Mouse (Mus musculus): ENCODE data around the gene Kif6. TPM values are rescaled to one million over a fixed set of nuclear protein-coding genes. Genes with fewer than 3 reads are reported as not detected.

Kif6 gene
- polyA plus RNA-seq, 1 experiment, result 0.05 TPM

GRCm38 (mm10) chr17:49837417-49837816 lies 222.5 kb downstream of the Kif6 start:
- 65% methylated on average over 5 of the region's 5 CpGs for WGBS
- Histone ChIP-seq H3K4me1 (ENCODE audit: control insufficient read depth, insufficient read depth, insufficient read length, low read length) (no peaks in the 10 kb centered on the region), H3K27me3 (ENCODE audit: control insufficient read depth, insufficient read depth, low read length) (no peaks in the 10 kb centered on the region), H3K36me3 (ENCODE audit: control insufficient read depth, insufficient read depth, low read length) (no peaks in the 10 kb centered on the region), H3K4me3 (ENCODE audit: low read depth, low read length) (no peak overlapping the region), H3K27ac (ENCODE audit: insufficient read depth, low read depth, low read length) (no peak overlapping the region)
- TF ChIP-seq POLR2A (IDR thresholded peaks at IDR 0.05; ENCODE audit: low read depth, low read length), result no peak
- TF ChIP-seq CTCF (IDR thresholded peaks at IDR 0.05; ENCODE audit: extremely low read depth, insufficient read length, insufficient replicate concordance, low read depth, low read length), result no peak

- WGBS, result 81% methylated on average over 3 of the region's 3 CpGs
- H3K27me3 ChIP-seq (ENCODE audit: control insufficient read depth, insufficient read depth, low read length), result no peaks in the 10 kb centered on the region
- H3K4me1 ChIP-seq (ENCODE audit: control insufficient read depth, insufficient read depth, insufficient read length, low read length), result no peaks in the 10 kb centered on the region
- no peak overlapping the region for H3K27ac ChIP-seq (ENCODE audit: insufficient read depth, low read depth, low read length)
- no peaks in the 10 kb centered on the region for H3K36me3 ChIP-seq (ENCODE audit: control insufficient read depth, insufficient read depth, low read length)
- TF ChIP-seq CTCF (IDR thresholded peaks at IDR 0.05; ENCODE audit: extremely low read depth, insufficient read length, insufficient replicate concordance, low read depth, low read length) (no peak), POLR2A (IDR thresholded peaks at IDR 0.05; ENCODE audit: low read depth, low read length) (no peak)
- no peak overlapping the region for H3K4me3 ChIP-seq (ENCODE audit: low read depth, low read length)
Measured at GRCm38 (mm10) chr17:49839243-49839642, 224.3 kb downstream of the Kif6 start.

GRCm38 (mm10) chr17:49851210-49851609 lies 236.3 kb downstream of the Kif6 start:
- WGBS, result 25% methylated on average over 3 of the region's 3 CpGs
- no peaks in the 10 kb centered on the region for H3K27me3 ChIP-seq (ENCODE audit: control insufficient read depth, insufficient read depth, low read length)
- H3K4me1 ChIP-seq (ENCODE audit: control insufficient read depth, insufficient read depth, insufficient read length, low read length), result no peaks in the 10 kb centered on the region
- H3K27ac ChIP-seq (ENCODE audit: insufficient read depth, low read depth, low read length), result no peak overlapping the region
- H3K36me3 ChIP-seq (ENCODE audit: control insufficient read depth, insufficient read depth, low read length), result no peaks in the 10 kb centered on the region
- no peak for TF ChIP-seq POLR2A (IDR thresholded peaks at IDR 0.05; ENCODE audit: low read depth, low read length)
- H3K4me3 ChIP-seq (ENCODE audit: low read depth, low read length), result no peak overlapping the region

- 77% methylated on average over 3 of the region's 3 CpGs for whole genome bisulfite sequencing
- Histone ChIP-seq H3K4me3 (ENCODE audit: low read depth, low read length) (no peak overlapping the region), H3K36me3 (ENCODE audit: control insufficient read depth, insufficient read depth, low read length) (no peaks in the 10 kb centered on the region), H3K4me1 (ENCODE audit: control insufficient read depth, insufficient read depth, insufficient read length, low read length) (no peaks in the 10 kb centered on the region), H3K27ac (ENCODE audit: insufficient read depth, low read depth, low read length) (no peak overlapping the region), H3K27me3 (ENCODE audit: control insufficient read depth, insufficient read depth, low read length) (no peaks in the 10 kb centered on the region)
- TF ChIP-seq CTCF (IDR thresholded peaks at IDR 0.05; ENCODE audit: extremely low read depth, insufficient read length, insufficient replicate concordance, low read depth, low read length), result no peak
- no peak for TF ChIP-seq POLR2A (IDR thresholded peaks at IDR 0.05; ENCODE audit: low read depth, low read length)
Measured at GRCm38 (mm10) chr17:49852183-49852582, 237.2 kb downstream of the Kif6 start.

- Histone ChIP-seq H3K27me3 (ENCODE audit: control insufficient read depth, insufficient read depth, low read length) (no peaks in the 10 kb centered on the region), H3K4me1 (ENCODE audit: control insufficient read depth, insufficient read depth, insufficient read length, low read length) (no peaks in the 10 kb centered on the region), H3K27ac (ENCODE audit: insufficient read depth, low read depth, low read length) (no peak overlapping the region), H3K4me3 (ENCODE audit: low read depth, low read length) (no peak overlapping the region), H3K36me3 (ENCODE audit: control insufficient read depth, insufficient read depth, low read length) (no peaks in the 10 kb centered on the region)
- 39% methylated on average over 4 of the region's 4 CpGs for WGBS
- TF ChIP-seq POLR2A (IDR thresholded peaks at IDR 0.05; ENCODE audit: low read depth, low read length) (no peak), CTCF (IDR thresholded peaks at IDR 0.05; ENCODE audit: extremely low read depth, insufficient read length, insufficient replicate concordance, low read depth, low read length) (no peak)
Measured at GRCm38 (mm10) chr17:49855785-49856184, 240.8 kb downstream of the Kif6 start.

- WGBS, result 85% methylated on average over 10 of the region's 10 CpGs
- Histone ChIP-seq H3K27me3 (ENCODE audit: control insufficient read depth, insufficient read depth, low read length) (no peaks in the 10 kb centered on the region), H3K27ac (ENCODE audit: insufficient read depth, low read depth, low read length) (no peak overlapping the region), H3K36me3 (ENCODE audit: control insufficient read depth, insufficient read depth, low read length) (no peaks in the 10 kb centered on the region), H3K4me3 (ENCODE audit: low read depth, low read length) (no peak overlapping the region), H3K4me1 (ENCODE audit: control insufficient read depth, insufficient read depth, insufficient read length, low read length) (no peaks in the 10 kb centered on the region)
- TF ChIP-seq CTCF (IDR thresholded peaks at IDR 0.05; ENCODE audit: extremely low read depth, insufficient read length, insufficient replicate concordance, low read depth, low read length) (no peak), POLR2A (IDR thresholded peaks at IDR 0.05; ENCODE audit: low read depth, low read length) (no peak)
Measured at GRCm38 (mm10) chr17:49860057-49860816, 245.3 kb downstream of the Kif6 start.

- H3K4me3 ChIP-seq (ENCODE audit: low read depth, low read length), result no peak overlapping the region
- H3K27ac ChIP-seq (ENCODE audit: insufficient read depth, low read depth, low read length), result no peak overlapping the region
- H3K4me1 ChIP-seq (ENCODE audit: control insufficient read depth, insufficient read depth, insufficient read length, low read length), result no peaks in the 10 kb centered on the region
- no peak for TF ChIP-seq CTCF (IDR thresholded peaks at IDR 0.05; ENCODE audit: extremely low read depth, insufficient read length, insufficient replicate concordance, low read depth, low read length)
- TF ChIP-seq POLR2A (IDR thresholded peaks at IDR 0.05; ENCODE audit: low read depth, low read length), result no peak
- WGBS, result 68% methylated on average over 5 of the region's 5 CpGs
- no peaks in the 10 kb centered on the region; the same call in 1 of the 2 replicates for H3K27me3 ChIP-seq (ENCODE audit: control insufficient read depth, insufficient read depth, low read length)
- no peaks in the 10 kb centered on the region for H3K36me3 ChIP-seq (ENCODE audit: control insufficient read depth, insufficient read depth, low read length)
Measured at GRCm38 (mm10) chr17:49863597-49863996, 248.7 kb downstream of the Kif6 start.
